In genomic region chr9:13826832-13827405, GRCm38 (mm10) we compare ENCODE assay signal across 8 mouse cellular contexts. TPM values are rescaled to one million over a fixed set of nuclear protein-coding genes. Genes with fewer than 3 reads are reported as not detected.
DNase-seq lines count a peak whose midpoint lies in the region; ATAC-seq lines count a peak whose summit lies in the region.

Cep57 (minus strand) TSS chr9:13827107.

- DNase-seq in adrenal gland, adult (ENCODE audit: inconsistent age in 2 of 2, low spot score in 1 of 2): peak; percentile 96 to 99
- peak; percentile 99 for DNase-seq in embryo, embryonic 10.5 days (ENCODE audit: low spot score)
- DNase-seq in gastrocnemius, postnatal 14 days: peak; percentile 87
- peak; percentile 96 to 97 for DNase-seq in left cerebral cortex, postnatal 10 days (ENCODE audit: extremely low spot score in 1 of 2, low spot score in 2 of 2)
- peak; percentile 96 for DNase-seq in right cerebral cortex, postnatal 25 days
- DNase-seq in urinary bladder, postnatal 4 days (ENCODE audit: low spot score in 2 of 2): peak; percentile 90 to 91

- intact Hi-C loops in gastrocnemius, postnatal 14 days (cut with DNase I; ENCODE audit: low total_unique reads): no loop called here
- intact Hi-C loops in left cerebral cortex, postnatal 10 days (cut with DNase I): no loop called here

- peak; percentile 73 for ATAC-seq in inflammation-experienced regulatory T-cells, adult 6 months
- ATAC-seq in megakaryocyte-erythroid progenitor cell, adult 5-6 weeks (replicated peaks; ENCODE audit: low FRiP score, low TSS enrichment, poor library complexity, severe bottlenecking): peak; percentile 85

RNA-seq across cellular contexts. Expression of gene Cep57, which starts in this region (rescaled TPM):
- 1 to 10 TPM; 6.9 to 7.5 TPM for total RNA-seq in gastrocnemius, postnatal 14 days (2021)
- polyA plus RNA-seq in inflammation-experienced regulatory T-cells, adult 6 months (2017; shearing (Covaris generic)): 10 to 100 TPM; 42.7 to 62.0 (median 49.0) TPM
- 10 to 100 TPM; 17.2 to 18.0 TPM for total RNA-seq in left cerebral cortex, postnatal 10 days (2021)
- total RNA-seq in megakaryocyte-erythroid progenitor cell, adult 5-6 weeks (2014; fragmentation: Nextera tagmentation): 56.0 and 69.2 TPM in 2 replicates
- 112 and 114 TPM in 2 replicates for total RNA-seq in megakaryocyte-erythroid progenitor cell, adult 5-6 weeks (2017)

Comparison
In these comparisons a context has a peak if more than half of its experiments do, and no peak if none do; other contexts are left out.
1. Peak in every context shown above with its lines: DNase-seq and ATAC-seq.